Mouse (Mus musculus): Measurements from ENCODE around the gene Slc16a1. TPM values are rescaled to one million over a fixed set of nuclear protein-coding genes. Genes with fewer than 3 reads are reported as not detected.
A peak's percentile ranks its signal among the peaks of the same experiment; 100 is the strongest.

Slc16a1 gene
- polyA plus RNA-seq, 1 experiment, result 54.9 TPM

DNA sequence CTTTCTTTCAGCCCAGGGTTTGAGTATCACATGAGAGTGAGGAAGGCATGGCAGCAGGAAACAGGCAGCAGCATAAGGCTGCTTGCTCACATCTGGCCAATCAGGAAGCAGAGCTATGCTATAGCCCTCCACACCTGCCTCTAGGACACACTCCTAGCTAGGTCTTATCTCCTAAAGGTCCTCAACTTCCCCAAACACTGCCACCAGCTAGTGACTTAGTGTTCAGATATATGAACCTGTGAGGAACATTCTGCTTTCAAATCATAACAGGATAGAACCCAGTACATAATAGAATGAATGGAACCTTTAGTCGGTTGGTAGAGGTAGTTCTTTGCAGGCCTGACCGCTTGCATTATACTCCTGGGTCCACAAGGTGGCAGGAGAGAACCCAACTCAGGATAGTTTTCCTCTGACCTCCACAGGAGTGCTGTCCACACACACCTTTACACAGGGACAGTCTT is 5.4 kb downstream of the Slc16a1 start:
- peak; percentile 75 for DNase-seq
- WGBS, result 5% methylated on average over 2 of the region's 2 CpGs
- TF ChIP-seq CTCF (IDR thresholded peaks at IDR 0.05; ENCODE audit: borderline replicate concordance, control insufficient read depth, extremely low read depth, insufficient read depth, low read length, poor library complexity) (no peak), POLR2A (IDR thresholded peaks at IDR 0.05; ENCODE audit: control insufficient read depth, extremely low read depth, insufficient read depth, low read length, poor library complexity) (no peak)
- Histone ChIP-seq H3K4me3 (ENCODE audit: control insufficient read depth, insufficient read depth, low read length) (no peak overlapping the region), H3K36me3 (ENCODE audit: control insufficient read depth, insufficient read depth, low read length) (no peaks in the 10 kb centered on the region), H3K27me3 (ENCODE audit: control insufficient read depth, insufficient read depth, low read length) (no peaks in the 10 kb centered on the region), H3K4me1 (replicated peaks; ENCODE audit: control insufficient read depth, insufficient read depth, low read length) (peaks cover 5% of the 10 kb centered on the region; the same call in 1 of the 2 replicates), H3K27ac (ENCODE audit: control insufficient read depth, insufficient read depth, low read length) (no peak overlapping the region)

DNA sequence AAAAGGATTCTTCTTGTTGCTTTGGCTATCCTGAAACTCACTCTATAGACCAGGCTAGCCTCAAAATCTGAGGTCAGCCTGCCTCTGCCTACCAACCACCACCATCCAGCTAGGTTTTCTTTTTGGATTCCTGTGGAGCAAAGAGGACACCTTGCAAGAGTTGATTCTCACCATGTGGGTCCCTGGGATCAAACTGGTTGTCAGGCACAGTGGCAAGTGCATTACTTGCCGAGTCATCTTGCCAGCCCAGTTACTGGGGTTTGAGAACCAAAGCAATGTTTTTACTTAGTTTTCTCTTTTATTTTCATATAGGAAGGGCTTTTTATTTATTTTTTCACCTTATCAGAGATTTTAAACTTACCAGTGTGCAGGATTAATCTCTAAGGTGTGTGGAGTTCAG is 5.9 kb downstream of the Slc16a1 start:
- Histone ChIP-seq H3K36me3 (ENCODE audit: control insufficient read depth, insufficient read depth, low read length) (no peaks in the 10 kb centered on the region), H3K27ac (ENCODE audit: control insufficient read depth, insufficient read depth, low read length) (no peak overlapping the region), H3K4me3 (ENCODE audit: control insufficient read depth, insufficient read depth, low read length) (no peak overlapping the region), H3K27me3 (ENCODE audit: control insufficient read depth, insufficient read depth, low read length) (no peaks in the 10 kb centered on the region), H3K4me1 (replicated peaks; ENCODE audit: control insufficient read depth, insufficient read depth, low read length) (peaks cover 5% of the 10 kb centered on the region; the same call in 1 of the 2 replicates)
- 92% methylated on average over 1 of the region's 1 CpGs for WGBS
- TF ChIP-seq CTCF (IDR thresholded peaks at IDR 0.05; ENCODE audit: borderline replicate concordance, control insufficient read depth, extremely low read depth, insufficient read depth, low read length, poor library complexity) (no peak), POLR2A (IDR thresholded peaks at IDR 0.05; ENCODE audit: control insufficient read depth, extremely low read depth, insufficient read depth, low read length, poor library complexity) (no peak)
- no peak for DNase-seq

DNA sequence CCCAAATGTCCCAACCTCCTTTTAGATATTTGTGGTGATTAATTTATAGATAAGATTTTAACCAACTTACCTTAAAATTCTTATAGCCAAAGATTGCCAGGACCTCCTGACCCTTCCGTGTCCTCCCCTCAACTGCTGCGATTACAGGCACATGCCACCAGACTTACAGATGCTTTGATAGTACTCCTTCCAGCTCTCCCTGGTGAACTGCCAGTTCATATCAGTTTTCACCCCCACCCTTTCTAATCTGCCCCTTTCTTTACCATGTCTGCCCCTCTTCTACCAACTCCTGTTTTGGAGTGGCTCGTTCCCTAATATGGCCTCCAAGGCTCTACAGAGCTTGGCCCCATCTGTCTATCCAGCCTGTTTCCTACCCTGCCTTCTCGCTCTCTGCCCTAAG is 15.8 kb downstream of the Slc16a1 start:
- H3K4me1 ChIP-seq (replicated peaks; ENCODE audit: control insufficient read depth, insufficient read depth, low read length), result no peaks in the 10 kb centered on the region
- TF ChIP-seq POLR2A (IDR thresholded peaks at IDR 0.05; ENCODE audit: control insufficient read depth, extremely low read depth, insufficient read depth, low read length, poor library complexity) (no peak), CTCF (IDR thresholded peaks at IDR 0.05; ENCODE audit: borderline replicate concordance, control insufficient read depth, extremely low read depth, insufficient read depth, low read length, poor library complexity) (no peak)
- no peak for DNase-seq
- H3K4me3 ChIP-seq (ENCODE audit: control insufficient read depth, insufficient read depth, low read length), result no peak overlapping the region
- no peak overlapping the region for H3K27ac ChIP-seq (ENCODE audit: control insufficient read depth, insufficient read depth, low read length)
- 98% methylated on average over 4 of the region's 4 CpGs for WGBS
- no peaks in the 10 kb centered on the region for H3K27me3 ChIP-seq (ENCODE audit: control insufficient read depth, insufficient read depth, low read length)
- peaks cover 72% of the 10 kb centered on the region for H3K36me3 ChIP-seq (ENCODE audit: control insufficient read depth, insufficient read depth, low read length)

DNA sequence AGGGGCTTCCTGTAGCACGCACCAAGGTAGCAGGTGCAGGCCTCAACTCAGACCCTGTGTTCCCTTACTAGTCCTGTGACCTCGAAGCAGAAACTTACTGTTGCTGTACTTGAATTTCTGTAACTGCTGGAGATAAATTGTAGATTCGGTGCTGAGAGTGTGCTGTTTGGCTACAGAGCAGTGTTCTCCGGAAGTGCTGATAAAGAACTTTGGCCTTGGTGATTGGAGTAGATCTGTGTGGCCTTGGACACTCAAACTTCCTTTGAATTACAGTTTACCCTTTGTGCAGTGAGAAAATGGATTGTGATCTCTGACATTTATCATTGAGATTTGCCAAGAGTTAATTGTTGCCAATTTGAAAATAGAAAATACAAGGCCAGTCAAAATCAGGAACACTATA is 16.5 kb downstream of the Slc16a1 start:
- Histone ChIP-seq H3K27ac (ENCODE audit: control insufficient read depth, insufficient read depth, low read length) (no peak overlapping the region), H3K36me3 (ENCODE audit: control insufficient read depth, insufficient read depth, low read length) (peaks cover 72% of the 10 kb centered on the region), H3K4me3 (ENCODE audit: control insufficient read depth, insufficient read depth, low read length) (no peak overlapping the region), H3K27me3 (ENCODE audit: control insufficient read depth, insufficient read depth, low read length) (no peaks in the 10 kb centered on the region), H3K4me1 (replicated peaks; ENCODE audit: control insufficient read depth, insufficient read depth, low read length) (no peaks in the 10 kb centered on the region)
- no peak for TF ChIP-seq POLR2A (IDR thresholded peaks at IDR 0.05; ENCODE audit: control insufficient read depth, extremely low read depth, insufficient read depth, low read length, poor library complexity)
- TF ChIP-seq CTCF (IDR thresholded peaks at IDR 0.05; ENCODE audit: borderline replicate concordance, control insufficient read depth, extremely low read depth, insufficient read depth, low read length, poor library complexity), result no peak
- WGBS, result 85% methylated on average over 4 of the region's 4 CpGs
- DNase-seq, result no peak

DNA sequence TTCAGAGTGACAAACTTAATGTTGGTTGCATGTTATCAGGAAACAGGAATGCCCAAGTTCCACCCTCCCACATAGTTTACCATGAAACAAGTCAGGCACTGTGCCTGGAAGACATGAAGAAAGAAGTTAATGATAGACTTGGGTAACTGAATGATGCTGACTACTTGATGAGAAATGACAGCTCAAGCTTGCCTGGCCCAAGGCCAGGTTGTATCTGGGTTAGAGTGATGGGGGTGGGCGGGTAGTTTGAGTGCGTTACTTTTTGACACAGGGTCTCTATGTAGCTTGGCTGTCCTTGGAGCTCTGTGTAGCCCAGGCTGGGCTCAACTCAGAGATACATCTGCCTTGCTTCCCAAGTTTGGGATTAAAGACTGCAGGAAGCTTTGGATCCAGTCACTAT is 20.2 kb downstream of the Slc16a1 start:
- Histone ChIP-seq H3K4me3 (ENCODE audit: control insufficient read depth, insufficient read depth, low read length) (no peak overlapping the region), H3K27me3 (ENCODE audit: control insufficient read depth, insufficient read depth, low read length) (no peaks in the 10 kb centered on the region), H3K36me3 (ENCODE audit: control insufficient read depth, insufficient read depth, low read length) (peaks cover 39% of the 10 kb centered on the region), H3K4me1 (replicated peaks; ENCODE audit: control insufficient read depth, insufficient read depth, low read length) (no peaks in the 10 kb centered on the region), H3K27ac (ENCODE audit: control insufficient read depth, insufficient read depth, low read length) (no peak overlapping the region)
- 97% methylated on average over 2 of the region's 2 CpGs for WGBS
- no peak for DNase-seq
- TF ChIP-seq POLR2A (IDR thresholded peaks at IDR 0.05; ENCODE audit: control insufficient read depth, extremely low read depth, insufficient read depth, low read length, poor library complexity) (no peak), CTCF (IDR thresholded peaks at IDR 0.05; ENCODE audit: borderline replicate concordance, control insufficient read depth, extremely low read depth, insufficient read depth, low read length, poor library complexity) (no peak)

DNA sequence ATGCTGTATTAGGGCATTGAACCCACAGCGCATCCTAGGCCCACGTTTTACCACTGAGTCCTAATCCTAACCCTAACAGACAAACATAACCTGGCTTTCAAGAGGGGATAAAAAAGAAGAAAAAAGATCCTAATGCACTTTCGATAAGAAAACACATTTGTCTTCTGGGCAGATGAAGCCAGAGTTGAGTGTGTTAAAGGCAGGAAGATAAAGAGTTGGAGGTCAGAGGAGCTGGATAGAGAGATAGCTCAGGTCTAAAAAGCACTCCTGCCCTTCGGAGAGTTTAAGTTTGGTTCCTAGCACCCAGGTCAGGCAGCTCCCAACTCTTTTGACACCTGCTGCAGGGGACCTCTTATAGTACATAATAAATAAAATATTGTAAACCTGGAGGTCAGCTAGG is 21.3 kb downstream of the Slc16a1 start:
- 93% methylated on average over 4 of the region's 4 CpGs for WGBS
- TF ChIP-seq POLR2A (IDR thresholded peaks at IDR 0.05; ENCODE audit: control insufficient read depth, extremely low read depth, insufficient read depth, low read length, poor library complexity) (no peak), CTCF (IDR thresholded peaks at IDR 0.05; ENCODE audit: borderline replicate concordance, control insufficient read depth, extremely low read depth, insufficient read depth, low read length, poor library complexity) (no peak)
- no peak overlapping the region for H3K27ac ChIP-seq (ENCODE audit: control insufficient read depth, insufficient read depth, low read length)
- H3K36me3 ChIP-seq (ENCODE audit: control insufficient read depth, insufficient read depth, low read length), result peaks cover 29% of the 10 kb centered on the region
- H3K27me3 ChIP-seq (ENCODE audit: control insufficient read depth, insufficient read depth, low read length), result no peaks in the 10 kb centered on the region
- no peaks in the 10 kb centered on the region for H3K4me1 ChIP-seq (replicated peaks; ENCODE audit: control insufficient read depth, insufficient read depth, low read length)
- H3K4me3 ChIP-seq (ENCODE audit: control insufficient read depth, insufficient read depth, low read length), result no peak overlapping the region
- DNase-seq, result no peak

DNA sequence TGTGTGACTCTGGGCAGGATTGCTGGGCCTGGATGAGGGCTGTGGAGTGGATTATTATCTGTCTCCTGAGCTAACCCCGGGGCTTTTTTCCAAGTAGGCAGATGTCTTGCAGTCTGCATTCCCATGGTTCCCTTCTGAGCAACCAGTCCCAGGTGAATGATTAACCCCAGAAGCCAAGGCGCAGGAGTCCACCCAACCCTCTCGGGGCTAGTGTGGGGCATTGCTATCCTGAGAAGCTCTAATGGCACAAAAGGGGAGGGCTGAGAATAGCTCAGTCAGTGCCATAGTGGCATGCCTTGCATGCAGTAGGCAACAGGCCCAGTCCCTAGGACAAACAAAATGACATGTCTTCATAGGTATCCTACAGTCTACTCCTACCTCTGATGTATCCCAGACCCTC is 22.1 kb downstream of the Slc16a1 start:
- H3K36me3 ChIP-seq (ENCODE audit: control insufficient read depth, insufficient read depth, low read length), result peaks cover 21% of the 10 kb centered on the region
- H3K4me3 ChIP-seq (ENCODE audit: control insufficient read depth, insufficient read depth, low read length), result no peak overlapping the region
- TF ChIP-seq CTCF (IDR thresholded peaks at IDR 0.05; ENCODE audit: borderline replicate concordance, control insufficient read depth, extremely low read depth, insufficient read depth, low read length, poor library complexity), result no peak
- no peak for TF ChIP-seq POLR2A (IDR thresholded peaks at IDR 0.05; ENCODE audit: control insufficient read depth, extremely low read depth, insufficient read depth, low read length, poor library complexity)
- WGBS, result 97% methylated on average over 3 of the region's 3 CpGs
- no peak for DNase-seq
- H3K27me3 ChIP-seq (ENCODE audit: control insufficient read depth, insufficient read depth, low read length), result no peaks in the 10 kb centered on the region
- H3K27ac ChIP-seq (ENCODE audit: control insufficient read depth, insufficient read depth, low read length), result no peak overlapping the region
- no peaks in the 10 kb centered on the region for H3K4me1 ChIP-seq (replicated peaks; ENCODE audit: control insufficient read depth, insufficient read depth, low read length)

Measured in thymus, adult 2 months (tissue).